Mouse (Mus musculus) right cerebral cortex, postnatal 36 days (tissue): ENCODE results near the gene Pax5.

Experiments
- DNase-seq, 2 experiments: peaks; one replicate each; pipeline ENCODE4 v3.0.0; 2022; ENCODE audit warnings: low spot score in 2 of 2, mixed read lengths in 1 of 2

Gene Pax5

DNA sequence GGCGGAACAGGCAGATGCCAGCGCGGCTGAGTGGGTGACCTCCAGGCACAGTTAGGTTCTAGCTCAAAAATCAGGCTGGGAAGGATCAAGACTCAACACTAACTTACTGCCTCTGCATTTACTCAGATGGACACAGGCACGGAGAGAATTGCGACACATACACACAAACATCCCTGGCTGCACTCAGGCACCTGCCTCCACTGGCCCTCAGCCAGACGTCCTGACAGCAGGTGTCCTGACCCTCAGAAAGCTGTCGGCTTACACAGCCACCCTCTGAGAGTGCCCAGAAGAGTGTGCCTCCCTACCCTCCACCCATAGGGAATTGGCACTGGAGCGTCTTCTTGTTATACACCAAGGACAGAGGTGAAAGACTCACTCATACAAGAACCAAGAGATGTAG, 108.9 kb downstream of the Pax5 start:
- no peak for DNase-seq

DNA sequence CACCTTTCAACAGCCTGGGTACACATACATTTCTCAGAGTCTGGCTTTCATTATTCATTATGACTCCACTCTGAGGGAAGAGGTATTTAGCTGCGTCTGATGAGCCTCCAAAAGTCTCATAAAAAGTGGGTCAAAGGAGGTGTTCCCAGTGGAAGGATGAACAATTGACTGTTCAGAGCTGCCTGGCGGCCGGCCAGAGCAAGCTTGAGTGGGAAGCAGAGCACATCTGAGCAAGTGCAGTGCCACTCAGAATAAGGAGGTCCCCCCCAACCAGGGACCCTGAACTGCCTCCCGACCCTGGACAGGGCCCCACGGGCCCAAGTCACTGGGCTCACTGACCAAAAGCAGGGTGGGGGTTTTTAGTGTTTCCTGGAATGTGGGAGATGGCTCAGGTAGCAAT, 109.4 kb downstream of the Pax5 start:
- peak; percentile 44 to 58 for DNase-seq

DNA sequence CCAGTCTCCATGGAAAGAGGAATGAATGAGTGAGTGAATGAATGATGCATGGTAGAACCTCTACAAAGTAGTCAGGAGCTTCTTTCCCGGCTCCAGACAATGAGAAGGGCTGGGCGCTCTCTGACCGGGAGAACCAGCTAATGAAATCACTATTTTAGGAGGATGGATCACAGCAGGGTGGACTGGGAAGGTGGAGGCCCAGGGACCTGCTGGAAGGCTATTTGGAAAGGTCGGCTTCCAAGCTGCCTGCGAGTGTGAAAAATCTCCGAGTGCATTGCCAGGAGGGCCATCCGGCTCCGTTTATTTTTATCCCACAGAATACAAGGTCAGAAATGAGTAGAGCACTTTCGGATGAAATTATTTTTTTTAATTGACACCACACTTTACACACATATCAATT, 112.3 kb downstream of the Pax5 start:
- no peak for DNase-seq

DNA sequence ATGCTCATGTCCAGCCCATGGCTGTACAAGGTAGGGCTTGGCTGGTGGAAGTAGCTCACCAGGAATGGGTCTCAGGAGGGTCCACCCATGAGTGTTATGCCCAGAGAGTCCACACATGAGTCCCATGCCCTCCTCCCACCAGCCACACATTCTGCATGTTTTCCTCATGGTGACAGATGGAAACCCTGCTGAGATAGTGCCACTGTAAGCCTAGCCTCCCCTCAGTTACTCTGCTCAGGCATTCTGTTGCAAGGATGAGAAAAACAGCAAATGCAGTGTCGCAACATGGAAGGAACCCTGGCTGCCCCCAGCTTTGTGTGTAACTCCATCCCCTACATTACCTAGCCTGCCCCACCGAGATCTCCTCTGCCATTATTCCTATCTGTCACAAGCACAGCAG, 117.2 kb downstream of the Pax5 start:
- no peak for DNase-seq

DNA sequence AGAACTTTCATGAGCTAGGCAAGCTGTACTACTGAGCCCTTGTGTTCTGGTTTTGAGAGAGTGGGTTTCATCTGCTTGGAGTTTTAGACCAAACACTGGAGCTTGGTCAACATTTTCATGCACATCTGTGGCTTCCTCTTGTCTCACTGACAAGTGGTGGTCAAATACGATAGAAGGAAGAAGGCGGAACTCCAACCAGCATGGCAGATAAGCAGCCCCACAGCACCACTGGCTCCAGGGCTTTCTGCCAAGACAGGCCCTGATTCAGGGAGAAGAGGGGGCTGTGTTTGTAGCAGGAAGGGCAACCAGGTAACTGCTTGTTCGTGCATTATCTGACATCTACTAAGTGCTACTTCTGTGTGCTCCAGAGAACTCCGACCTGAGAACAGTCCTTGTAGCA, 127.6 kb downstream of the Pax5 start:
- no peak for DNase-seq

DNA sequence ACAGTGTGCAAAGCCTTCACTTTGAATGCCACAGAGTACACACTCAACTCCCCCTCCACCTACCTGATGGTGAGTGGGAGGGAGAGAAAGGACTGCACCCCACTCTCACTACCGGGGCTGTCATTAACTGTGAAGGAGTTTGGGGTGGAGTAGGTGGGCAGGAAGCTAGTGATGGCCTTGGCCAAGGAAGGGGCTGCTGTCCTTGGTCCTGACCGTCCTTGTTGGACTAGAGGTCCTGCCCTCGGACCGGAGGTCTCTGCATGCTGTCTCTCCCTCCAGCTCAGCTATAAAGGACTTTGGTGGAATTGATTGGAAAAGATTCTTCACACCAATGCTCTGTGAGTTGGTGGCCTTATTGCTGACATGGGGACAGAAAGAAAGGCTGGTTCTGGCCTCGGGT, 131.7 kb downstream of the Pax5 start:
- no peak for DNase-seq

DNA sequence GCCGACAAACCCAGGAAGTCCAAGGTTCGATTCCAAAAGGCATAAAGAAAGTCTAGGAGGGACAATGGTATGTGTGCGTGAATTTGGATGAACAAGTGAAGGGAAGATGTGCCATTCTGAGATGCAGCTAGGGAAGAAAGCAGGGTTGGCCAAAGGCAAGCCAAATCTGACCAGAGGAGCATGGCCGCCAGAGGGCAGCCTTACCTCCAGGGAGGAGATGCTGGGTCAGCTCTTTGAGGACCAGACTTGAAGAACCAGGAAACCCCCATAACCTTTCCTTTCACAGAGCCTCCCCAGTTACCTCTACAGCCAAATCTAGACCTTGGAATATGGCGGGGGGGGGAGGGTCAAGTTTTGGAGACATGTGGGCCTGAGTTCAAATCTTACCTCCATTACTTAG, 133.0 kb downstream of the Pax5 start:
- DNase-seq: peak in 1 of 2 experiments; percentile 5

DNA sequence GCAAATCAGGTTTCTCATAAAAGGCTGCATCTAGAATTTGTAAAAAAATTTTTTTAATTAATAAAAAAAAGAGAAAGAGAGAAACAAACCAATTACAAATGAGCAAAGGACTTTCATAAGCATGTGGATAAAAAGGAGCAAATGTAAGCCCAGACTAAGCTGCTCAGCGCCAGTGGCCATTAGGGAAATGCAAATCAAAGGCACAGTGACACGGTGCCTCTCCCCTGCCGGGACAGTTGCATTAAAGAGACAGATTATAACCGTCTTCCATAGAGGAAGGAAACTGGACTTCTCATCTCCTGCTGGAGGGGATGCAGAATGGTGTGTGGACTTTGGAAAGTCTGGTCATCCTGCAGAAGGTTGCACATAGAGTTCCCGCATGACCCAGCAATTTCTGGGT, 133.5 kb downstream of the Pax5 start:
- DNase-seq: no peak

DNA sequence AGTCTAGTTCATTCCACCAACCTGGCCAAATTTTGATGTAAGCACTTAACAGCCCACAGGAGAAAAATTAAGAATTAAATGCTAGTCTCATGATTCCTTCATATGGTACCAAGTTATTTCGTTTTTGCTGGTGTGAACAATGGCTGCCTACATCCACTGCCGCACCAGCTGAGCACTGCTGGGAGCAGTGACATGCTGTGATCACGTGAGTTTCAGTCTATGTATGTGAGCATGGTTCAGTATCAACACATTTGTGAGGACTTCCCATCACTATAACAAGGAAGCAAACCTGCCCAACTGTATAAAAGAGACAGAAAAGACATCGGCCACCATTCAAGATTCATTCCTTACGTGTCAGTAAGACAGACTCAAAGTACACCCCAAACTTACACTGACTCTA, 137.3 kb downstream of the Pax5 start:
- DNase-seq: no peak

DNA sequence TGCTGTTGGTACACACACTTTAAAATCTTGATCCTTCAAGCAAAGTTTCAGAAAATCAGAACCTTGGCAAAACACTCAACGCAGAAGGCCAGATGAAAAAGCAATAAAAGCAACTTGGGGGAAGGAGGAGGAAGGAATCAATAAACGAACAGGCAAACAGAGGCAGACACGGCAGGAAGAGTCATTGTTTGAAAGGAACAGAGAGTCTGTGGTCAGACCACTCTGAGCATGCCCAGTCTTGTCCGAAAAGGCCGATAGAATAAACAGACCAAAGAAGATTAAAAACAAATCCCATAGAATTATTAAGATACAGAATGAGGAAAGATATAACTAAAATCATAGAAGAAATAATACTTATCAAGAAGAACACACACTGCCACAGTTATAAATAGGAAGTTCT, 137.9 kb downstream of the Pax5 start:
- DNase-seq: no peak

DNA sequence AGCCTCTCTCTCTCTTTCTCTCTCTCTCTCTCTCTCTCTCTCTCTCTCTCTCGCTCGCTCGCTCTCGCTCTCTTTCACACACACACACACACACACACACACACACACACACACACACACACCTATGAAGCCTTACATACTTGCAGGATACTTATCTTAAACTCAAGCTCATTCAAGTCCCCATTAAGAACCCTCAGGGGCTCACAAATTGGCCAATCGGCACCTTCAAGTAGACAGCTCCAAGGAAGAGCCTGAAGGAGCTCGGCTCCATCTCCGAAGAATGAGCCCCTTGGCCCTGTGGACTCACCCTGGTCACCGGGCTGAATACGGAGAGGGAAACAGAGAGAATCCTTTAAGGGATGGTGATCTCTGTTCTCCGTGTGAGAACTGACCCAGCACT, 141.1 kb downstream of the Pax5 start:
- no peak for DNase-seq

DNA sequence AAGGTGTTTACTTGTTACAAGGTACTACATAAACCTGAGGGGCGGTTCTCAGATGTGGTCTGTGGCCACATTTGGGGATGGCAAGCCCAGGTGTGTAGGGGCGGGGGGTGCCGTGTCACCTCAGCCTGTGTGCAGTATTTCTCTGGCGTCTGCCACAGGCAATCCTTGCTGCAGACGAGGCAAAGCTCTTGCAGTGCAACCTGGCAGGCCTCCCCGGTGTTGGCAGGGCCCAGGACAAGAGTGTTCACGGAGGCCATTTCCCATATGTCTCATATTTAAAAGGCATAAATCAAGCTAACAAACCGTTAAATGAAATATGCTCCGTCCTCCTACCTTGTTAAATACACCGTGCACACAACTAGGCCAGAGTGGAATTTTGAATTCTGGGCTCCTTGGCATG, 141.6 kb downstream of the Pax5 start:
- DNase-seq: no peak

DNA sequence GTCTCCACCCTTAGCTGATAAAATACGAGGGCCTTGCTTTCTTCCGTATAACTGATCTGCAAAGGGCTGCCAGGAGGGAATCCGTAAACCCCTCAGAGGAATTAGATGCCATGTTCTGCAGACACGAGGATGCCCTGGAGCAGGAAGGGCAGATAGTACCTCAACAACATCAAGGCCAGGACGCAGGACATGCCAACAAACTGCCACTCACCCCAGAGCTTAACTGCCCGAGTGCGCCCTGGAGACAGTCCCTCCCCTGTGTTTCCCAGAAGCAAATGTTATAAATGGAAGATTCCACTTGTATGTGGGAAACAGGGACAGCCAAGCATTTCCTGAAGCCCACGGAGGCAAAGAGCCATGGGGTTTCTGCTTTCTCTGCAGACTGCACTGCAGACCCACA, 143.9 kb downstream of the Pax5 start:
- no peak for DNase-seq

DNA sequence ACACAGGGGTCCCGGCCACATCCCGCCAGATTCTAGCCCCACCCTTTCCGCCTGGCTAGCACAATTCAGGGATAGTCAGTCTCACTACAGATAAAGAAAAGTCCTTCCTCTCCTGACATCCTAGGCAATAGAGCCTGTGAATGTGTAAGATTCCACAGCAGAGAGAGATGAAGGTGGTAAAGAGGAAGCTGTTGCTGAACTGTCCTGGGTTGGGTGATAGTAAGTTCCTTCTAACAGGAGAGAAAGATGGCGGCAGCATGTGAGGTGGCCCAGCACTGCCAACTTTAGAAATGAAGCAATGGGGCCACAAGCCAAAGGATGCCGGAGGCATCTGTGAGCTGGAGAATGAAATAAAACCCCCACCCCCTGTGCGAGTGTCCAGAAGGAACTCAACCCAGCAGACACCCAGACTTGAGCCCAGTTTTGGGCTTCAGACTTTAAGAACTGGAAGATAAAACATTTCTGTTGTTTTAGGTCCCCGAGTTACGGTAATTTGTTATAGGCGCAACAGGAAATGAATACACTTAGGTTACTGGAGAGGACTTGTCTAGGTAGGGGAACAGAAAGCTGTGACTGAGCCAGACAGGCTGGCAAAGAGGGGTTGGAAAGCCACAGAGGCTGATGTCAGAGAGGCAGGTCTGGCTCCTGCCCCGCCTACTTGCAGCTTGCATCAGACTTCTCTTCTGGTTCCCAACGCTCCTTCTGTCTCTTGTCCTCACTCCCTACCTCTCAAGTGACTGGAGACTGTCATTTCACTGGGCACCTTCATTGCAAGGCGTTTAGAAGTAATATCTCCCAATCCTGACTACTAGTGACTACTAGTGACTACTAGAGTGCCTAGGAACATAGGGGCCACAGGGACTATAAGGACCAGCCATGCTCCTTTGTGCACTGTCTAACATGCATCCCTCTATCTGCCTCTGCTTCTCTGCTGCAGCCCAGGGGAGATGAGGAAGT, 144.9 kb downstream of the Pax5 start:
- DNase-seq: no peak

DNA sequence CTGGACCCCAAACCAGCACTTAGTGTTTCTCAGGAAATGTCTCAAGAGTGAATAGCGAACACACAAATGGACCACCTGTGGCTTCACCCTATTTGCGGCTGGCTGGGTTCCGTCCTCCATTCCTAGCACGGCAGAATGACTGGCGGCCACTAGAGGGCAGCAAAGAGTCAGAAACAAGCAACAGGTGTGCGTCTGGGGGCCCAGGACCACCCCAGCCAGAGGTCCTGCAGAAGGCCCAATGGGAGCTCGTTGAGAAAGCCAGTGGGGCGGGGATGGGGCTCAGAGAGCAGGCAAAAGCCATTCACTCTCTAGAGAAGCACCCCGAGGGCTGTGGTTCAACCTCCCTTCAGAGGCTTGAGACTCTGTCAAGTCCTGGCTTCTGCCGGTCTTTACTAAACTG, 145.7 kb downstream of the Pax5 start:
- DNase-seq: peak; percentile 38 to 64

DNA sequence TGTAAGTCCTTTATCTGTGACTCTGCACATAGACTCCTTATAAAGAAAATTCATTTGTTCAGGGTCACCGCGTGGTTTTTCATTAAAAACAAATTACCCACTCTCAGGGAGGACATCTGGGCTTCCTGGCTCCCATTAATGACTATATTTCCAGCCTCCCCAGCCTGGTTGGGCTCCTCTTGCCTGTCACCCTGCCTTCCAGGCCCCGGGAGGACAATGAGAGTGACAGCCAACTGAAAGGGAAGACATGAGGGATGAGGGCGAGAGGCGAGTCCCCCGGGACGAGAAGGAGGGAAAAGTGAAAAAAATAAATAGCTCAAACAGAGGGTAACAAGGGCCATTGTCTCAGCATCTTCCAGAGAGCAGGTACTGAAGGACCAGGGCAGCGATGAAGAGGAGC, 149.3 kb downstream of the Pax5 start:
- no peak for DNase-seq

DNA sequence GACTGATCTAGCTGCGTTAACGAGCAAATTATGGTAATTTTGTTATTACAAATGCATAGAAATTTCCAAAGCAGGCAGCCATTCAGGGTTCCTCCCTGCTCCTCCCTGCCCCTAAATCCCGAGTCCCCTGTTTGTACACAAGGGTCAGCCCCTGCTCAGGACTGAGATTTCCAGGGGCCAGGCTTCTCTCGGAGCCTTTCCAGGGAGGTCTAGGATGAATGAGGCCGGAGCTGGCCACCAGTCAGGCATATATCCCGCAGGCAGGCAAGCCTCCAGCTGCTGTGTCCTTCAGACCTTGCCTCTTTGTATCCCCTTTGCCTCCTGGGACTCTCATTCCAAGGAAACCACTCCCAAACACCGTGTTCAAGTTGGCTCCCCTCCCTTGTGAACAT, 151.7 kb downstream of the Pax5 start:
- no peak for DNase-seq

DNA sequence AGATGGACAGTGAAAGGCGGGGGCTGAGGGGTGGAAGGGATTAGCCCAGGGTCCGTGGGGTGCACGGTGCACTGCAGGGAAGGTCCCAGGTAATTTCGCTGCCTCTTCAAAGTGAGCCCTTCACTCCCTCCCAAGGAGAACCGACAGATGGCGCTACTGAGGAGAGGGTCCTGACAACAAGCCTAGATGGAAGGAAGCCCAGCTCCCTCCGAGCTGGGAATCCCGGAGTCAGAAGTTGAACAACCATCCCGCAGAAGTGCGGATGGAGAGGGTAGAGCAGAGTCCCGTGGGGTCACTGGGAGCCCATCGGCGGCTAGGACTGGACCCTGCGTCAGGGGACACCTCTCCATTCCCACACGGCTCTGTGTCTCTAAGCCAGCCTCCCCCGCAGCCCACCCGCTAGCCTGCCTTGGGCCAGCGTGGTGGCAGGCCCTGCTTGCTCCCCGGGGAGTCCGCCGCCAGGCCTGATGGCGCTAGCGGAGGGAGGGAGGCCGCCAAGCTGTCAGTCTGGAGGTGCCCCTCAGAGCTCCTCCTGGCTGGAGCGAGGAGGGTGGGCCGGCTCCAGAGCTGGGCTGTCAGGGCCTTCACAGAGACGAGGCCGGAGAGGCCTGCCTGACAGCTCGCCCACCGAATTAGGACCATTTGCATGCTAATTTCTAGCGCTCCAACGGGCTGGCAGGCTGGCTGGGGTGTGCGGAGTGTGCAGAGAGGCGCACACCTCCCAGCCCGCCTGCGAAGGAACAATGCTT, 152.3 kb downstream of the Pax5 start:
- DNase-seq: peak in 1 of 2 experiments; percentile 11

DNA sequence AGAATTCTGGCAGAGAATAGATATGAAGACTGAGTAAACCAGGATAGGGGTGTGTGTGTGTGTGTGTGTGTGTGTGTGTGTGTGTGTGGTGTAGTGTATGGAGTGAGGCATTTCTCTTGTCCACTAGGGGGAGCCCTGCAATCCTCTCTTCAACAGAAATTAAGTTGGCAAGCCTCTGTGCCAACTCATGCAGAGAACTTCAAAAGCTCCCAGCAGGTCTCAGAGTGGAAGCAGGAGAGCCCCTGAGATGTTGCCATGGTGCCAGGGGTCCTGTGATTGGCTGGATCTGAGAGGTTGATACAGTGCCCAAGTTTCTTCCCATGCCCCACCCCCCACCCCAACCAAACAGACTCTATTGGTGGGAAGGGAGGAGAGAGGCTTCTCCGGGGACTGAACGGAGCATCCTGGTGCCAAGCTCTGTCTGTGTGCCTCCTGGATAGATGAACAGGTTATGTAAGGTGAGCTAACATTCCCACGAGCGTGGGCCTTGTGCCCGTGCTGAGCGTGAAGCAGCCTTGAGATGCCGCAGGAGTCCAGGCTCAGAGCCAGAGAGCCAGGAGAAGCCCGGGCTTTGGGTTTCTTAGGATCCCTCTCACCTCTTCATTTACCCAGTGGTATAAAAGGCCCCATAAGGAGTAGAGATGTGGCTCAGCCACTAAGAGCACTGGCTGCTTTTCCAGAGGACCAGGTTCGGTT, 153.6 kb downstream of the Pax5 start:
- no peak for DNase-seq

DNA sequence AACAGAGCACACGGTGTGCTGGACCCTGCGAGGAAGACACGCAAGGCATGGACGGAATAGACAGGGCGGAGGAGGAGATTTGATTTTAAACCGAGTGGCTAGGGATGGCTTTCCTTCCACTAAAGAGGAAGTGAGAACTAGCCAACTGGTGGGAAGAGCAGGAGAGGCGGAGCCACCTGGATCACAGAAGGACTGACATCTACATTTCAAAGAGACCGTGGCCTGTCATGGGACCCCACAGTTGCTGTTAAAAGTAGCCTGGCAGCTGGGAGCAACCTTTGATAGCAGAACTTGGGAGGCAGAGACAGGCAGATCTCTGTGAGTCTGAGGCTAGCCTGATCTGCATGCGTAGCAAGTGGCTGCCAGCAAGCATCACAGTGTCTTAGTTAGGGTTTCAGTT, 154.7 kb downstream of the Pax5 start:
- no peak for DNase-seq

DNA sequence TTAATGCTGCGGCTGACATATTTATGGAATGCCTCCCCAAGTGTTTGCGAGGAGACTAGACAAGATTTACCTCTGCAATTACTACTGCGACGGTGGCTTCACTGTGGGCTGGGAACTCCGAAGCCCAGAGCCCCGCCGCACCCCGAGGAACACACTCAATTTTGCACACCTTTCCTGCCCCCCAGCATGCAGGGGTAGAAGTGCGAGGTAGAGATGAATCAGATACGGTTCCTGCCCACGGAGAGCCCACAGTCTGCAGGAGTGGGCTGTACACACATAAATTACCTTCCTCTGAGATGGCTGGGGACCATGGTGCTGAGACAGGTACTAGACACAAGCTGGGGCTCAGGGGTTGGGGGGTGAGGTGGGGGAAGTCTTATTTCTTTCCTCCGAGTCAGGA, 158.8 kb downstream of the Pax5 start:
- DNase-seq: no peak

DNA sequence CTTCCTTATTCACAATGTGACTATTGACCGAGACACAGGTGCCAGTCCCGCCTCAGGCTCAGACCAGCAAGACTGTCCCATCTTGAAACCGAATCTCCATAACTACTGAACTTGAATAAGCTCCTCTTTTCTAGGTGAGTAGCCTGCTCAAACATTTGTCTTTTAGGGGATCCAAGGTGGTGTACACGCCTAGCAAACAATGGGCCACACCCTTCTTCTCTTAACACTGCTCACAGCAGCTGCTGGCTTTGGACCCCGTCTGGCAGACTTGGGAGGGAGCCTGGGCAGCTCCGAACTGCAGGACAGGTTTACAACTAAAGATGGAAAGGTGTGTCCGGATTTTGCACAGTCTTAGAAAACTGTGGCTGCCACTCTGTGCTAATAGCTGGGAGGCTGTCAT, 161.3 kb downstream of the Pax5 start:
- no peak for DNase-seq

DNA sequence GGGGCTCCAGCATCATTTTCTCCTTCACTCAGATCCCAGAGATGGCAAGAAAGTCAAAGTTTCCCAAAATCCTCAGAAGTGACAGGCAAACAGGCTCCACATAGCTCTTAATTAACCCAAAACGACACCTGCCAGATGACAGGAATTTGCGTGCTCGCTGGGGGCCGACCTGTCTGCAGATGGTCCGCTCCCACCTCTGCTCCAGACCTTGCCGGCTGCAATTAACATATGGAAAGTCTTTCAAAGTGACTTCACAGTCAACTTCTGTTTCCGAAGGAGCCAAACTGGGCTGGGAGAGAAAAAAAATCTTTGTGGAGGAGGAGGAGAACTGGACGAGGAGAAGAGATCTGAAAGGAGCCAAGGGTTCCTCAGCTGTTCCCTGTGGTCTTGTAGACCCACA, 164.6 kb downstream of the Pax5 start:
- DNase-seq: no peak
